Mouse (Mus musculus): ENCODE results near the gene Csrp3. TPM values are rescaled to one million over a fixed set of nuclear protein-coding genes. Genes with fewer than 3 reads are reported as not detected.

The Csrp3 gene
- polyA plus RNA-seq, 1 experiment from 2014 or later = 14.4 TPM

GRCm38 (mm10) chr7:48859362-48859761 lies 11.5 kb upstream of the Csrp3 start:
- ATAC-seq (replicated peaks; ENCODE audit: low FRiP score) = no peak
- no peaks in the 10 kb centered on the region for H3K27me3 ChIP-seq (replicated peaks; ENCODE audit: control insufficient read depth, insufficient read depth, low read length)
- no peak for DNase-seq (ENCODE audit: low spot score)

DNA sequence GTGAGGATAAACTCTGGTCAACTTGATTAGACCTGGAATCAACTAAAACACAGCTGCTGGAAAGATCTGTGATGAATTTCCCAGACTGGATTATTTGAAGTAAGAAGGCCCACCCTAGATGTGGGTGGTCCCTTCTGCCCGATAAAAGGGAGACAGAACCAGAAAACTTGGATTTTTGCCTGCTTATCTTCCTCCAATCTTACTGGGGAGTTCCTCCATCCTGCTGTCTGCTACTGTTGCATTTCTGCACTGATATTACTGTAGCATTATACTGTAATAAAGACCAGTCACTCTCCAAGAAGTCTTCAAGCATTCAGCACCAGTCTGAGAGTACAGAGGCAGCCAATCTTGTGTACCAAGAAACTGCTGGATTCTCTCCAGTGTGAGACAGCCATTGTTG lies 10.4 kb upstream of the Csrp3 start:
- DNase-seq (ENCODE audit: low spot score) (no peak), ATAC-seq (replicated peaks; ENCODE audit: low FRiP score) (no peak)
- no peak overlapping the region for H3K9ac ChIP-seq (ENCODE audit: low read depth, low read length)
- H3K9me3 ChIP-seq (ENCODE audit: control insufficient read depth, low read length) = no peaks in the 10 kb centered on the region
- 64% methylated on average over 1 of the region's 1 CpGs for WGBS
- no peak overlapping the region for H3K4me3 ChIP-seq (ENCODE audit: low read depth, low read length)
- H3K4me2 ChIP-seq = no peak overlapping the region
- H3K4me1 ChIP-seq (replicated peaks; ENCODE audit: control insufficient read depth, insufficient read depth, low read length) = peaks cover 3% of the 10 kb centered on the region; the same call in 1 of the 2 replicates
- H3K27ac ChIP-seq (ENCODE audit: low read depth, low read length) = no peak overlapping the region
- H3K36me3 ChIP-seq (ENCODE audit: control insufficient read depth, insufficient read depth, low read length) = no peaks in the 10 kb centered on the region
- no peaks in the 10 kb centered on the region for H3K27me3 ChIP-seq (replicated peaks; ENCODE audit: control insufficient read depth, insufficient read depth, low read length)

More at GRCm38 (mm10) chr7:48859362-48859761, 11.5 kb upstream of the Csrp3 start:
- Histone ChIP-seq H3K4me3 (ENCODE audit: low read depth, low read length) (no peak overlapping the region), H3K9me3 (ENCODE audit: control insufficient read depth, low read length) (no peaks in the 10 kb centered on the region), H3K9ac (ENCODE audit: low read depth, low read length) (no peak overlapping the region), H3K27ac (ENCODE audit: low read depth, low read length) (no peak overlapping the region), H3K4me1 (replicated peaks; ENCODE audit: control insufficient read depth, insufficient read depth, low read length) (peaks cover 3% of the 10 kb centered on the region; the same call in 1 of the 2 replicates), H3K36me3 (ENCODE audit: control insufficient read depth, insufficient read depth, low read length) (no peaks in the 10 kb centered on the region; the same call in 1 of the 2 replicates), H3K4me2 (no peak overlapping the region)
- WGBS = 48% methylated on average over 4 of the region's 4 CpGs

DNA sequence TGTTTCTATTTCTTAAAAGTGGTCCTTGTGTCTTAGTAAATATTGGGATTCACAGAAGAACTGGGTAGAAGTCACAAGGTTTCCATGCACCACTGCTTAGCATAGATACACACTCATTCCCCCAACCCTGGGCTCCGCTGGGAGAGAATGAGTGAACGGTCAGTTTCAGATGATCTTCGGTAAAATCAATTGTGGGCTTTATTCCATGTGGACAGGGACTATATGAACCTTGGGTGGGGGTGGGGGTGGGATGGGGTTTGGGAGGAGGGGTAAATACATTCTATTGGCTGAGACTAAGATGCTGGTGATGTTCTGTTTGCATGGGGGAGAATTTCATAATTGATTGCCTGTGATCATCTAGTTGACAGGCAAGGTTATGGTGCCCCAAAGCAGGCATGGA lies 7.6 kb upstream of the Csrp3 start:
- Histone ChIP-seq H3K9me3 (ENCODE audit: control insufficient read depth, low read length) (no peaks in the 10 kb centered on the region), H3K36me3 (ENCODE audit: control insufficient read depth, insufficient read depth, low read length) (no peaks in the 10 kb centered on the region), H3K4me2 (no peak overlapping the region), H3K4me3 (ENCODE audit: low read depth, low read length) (no peak overlapping the region), H3K27me3 (replicated peaks; ENCODE audit: control insufficient read depth, insufficient read depth, low read length) (no peaks in the 10 kb centered on the region), H3K4me1 (replicated peaks; ENCODE audit: control insufficient read depth, insufficient read depth, low read length) (peaks cover 3% of the 10 kb centered on the region; the same call in 1 of the 2 replicates), H3K9ac (ENCODE audit: low read depth, low read length) (no peak overlapping the region), H3K27ac (ENCODE audit: low read depth, low read length) (no peak overlapping the region)
- no peak for ATAC-seq (replicated peaks; ENCODE audit: low FRiP score)
- DNase-seq (ENCODE audit: low spot score) = no peak
- 88% methylated on average over 3 of the region's 3 CpGs for WGBS

GRCm38 (mm10) chr7:48853496-48853895 lies 5.7 kb upstream of the Csrp3 start:
- ATAC-seq (replicated peaks; ENCODE audit: low FRiP score) = no peak
- Histone ChIP-seq H3K4me2 (no peak overlapping the region), H3K9me3 (ENCODE audit: control insufficient read depth, low read length) (no peaks in the 10 kb centered on the region), H3K27me3 (replicated peaks; ENCODE audit: control insufficient read depth, insufficient read depth, low read length) (no peaks in the 10 kb centered on the region), H3K9ac (ENCODE audit: low read depth, low read length) (no peak overlapping the region), H3K27ac (ENCODE audit: low read depth, low read length) (no peak overlapping the region), H3K4me1 (replicated peaks; ENCODE audit: control insufficient read depth, insufficient read depth, low read length) (no peaks in the 10 kb centered on the region), H3K36me3 (ENCODE audit: control insufficient read depth, insufficient read depth, low read length) (no peaks in the 10 kb centered on the region), H3K4me3 (ENCODE audit: low read depth, low read length) (no peak overlapping the region)
- DNase-seq (ENCODE audit: low spot score) = no peak
- 81% methylated on average over 13 of the region's 13 CpGs for WGBS

- no peak overlapping the region for H3K4me2 ChIP-seq
- H3K4me1 ChIP-seq (replicated peaks; ENCODE audit: control insufficient read depth, insufficient read depth, low read length) = no peaks in the 10 kb centered on the region
- no peak for ATAC-seq (replicated peaks; ENCODE audit: low FRiP score)
- no peak overlapping the region for H3K27ac ChIP-seq (ENCODE audit: low read depth, low read length)
- 84% methylated on average over 6 of the region's 6 CpGs for WGBS
- H3K4me3 ChIP-seq (ENCODE audit: low read depth, low read length) = no peak overlapping the region
- no peaks in the 10 kb centered on the region for H3K9me3 ChIP-seq (ENCODE audit: control insufficient read depth, low read length)
- no peaks in the 10 kb centered on the region for H3K27me3 ChIP-seq (replicated peaks; ENCODE audit: control insufficient read depth, insufficient read depth, low read length)
- no peak for DNase-seq (ENCODE audit: low spot score)
- no peak overlapping the region for H3K9ac ChIP-seq (ENCODE audit: low read depth, low read length)
- H3K36me3 ChIP-seq (ENCODE audit: control insufficient read depth, insufficient read depth, low read length) = no peaks in the 10 kb centered on the region
Observed at GRCm38 (mm10) chr7:48851529-48852104, 3.8 kb upstream of the Csrp3 start.

GRCm38 (mm10) chr7:48846755-48847154 lies 1.1 kb downstream of the Csrp3 start:
- 66% methylated on average over 6 of the region's 6 CpGs for WGBS
- DNase-seq (ENCODE audit: low spot score) (no peak), ATAC-seq (replicated peaks; ENCODE audit: low FRiP score) (no peak)
- Histone ChIP-seq H3K4me3 (ENCODE audit: low read depth, low read length) (no peak overlapping the region), H3K4me2 (no peak overlapping the region), H3K27me3 (replicated peaks; ENCODE audit: control insufficient read depth, insufficient read depth, low read length) (no peaks in the 10 kb centered on the region), H3K4me1 (replicated peaks; ENCODE audit: control insufficient read depth, insufficient read depth, low read length) (no peaks in the 10 kb centered on the region), H3K36me3 (ENCODE audit: control insufficient read depth, insufficient read depth, low read length) (no peaks in the 10 kb centered on the region), H3K27ac (ENCODE audit: low read depth, low read length) (no peak overlapping the region), H3K9me3 (ENCODE audit: control insufficient read depth, low read length) (no peaks in the 10 kb centered on the region), H3K9ac (ENCODE audit: low read depth, low read length) (no peak overlapping the region)

- 79% methylated on average over 12 of the region's 12 CpGs for WGBS
- Histone ChIP-seq H3K27me3 (replicated peaks; ENCODE audit: control insufficient read depth, insufficient read depth, low read length) (no peaks in the 10 kb centered on the region), H3K36me3 (ENCODE audit: control insufficient read depth, insufficient read depth, low read length) (no peaks in the 10 kb centered on the region), H3K4me2 (no peak overlapping the region), H3K27ac (ENCODE audit: low read depth, low read length) (no peak overlapping the region), H3K4me1 (replicated peaks; ENCODE audit: control insufficient read depth, insufficient read depth, low read length) (no peaks in the 10 kb centered on the region), H3K9ac (ENCODE audit: low read depth, low read length) (no peak overlapping the region), H3K4me3 (ENCODE audit: low read depth, low read length) (no peak overlapping the region), H3K9me3 (ENCODE audit: control insufficient read depth, low read length) (no peaks in the 10 kb centered on the region)
- ATAC-seq (replicated peaks; ENCODE audit: low FRiP score) (no peak), DNase-seq (ENCODE audit: low spot score) (no peak)
Observed at GRCm38 (mm10) chr7:48845213-48845973, 2.4 kb downstream of the Csrp3 start.

DNA sequence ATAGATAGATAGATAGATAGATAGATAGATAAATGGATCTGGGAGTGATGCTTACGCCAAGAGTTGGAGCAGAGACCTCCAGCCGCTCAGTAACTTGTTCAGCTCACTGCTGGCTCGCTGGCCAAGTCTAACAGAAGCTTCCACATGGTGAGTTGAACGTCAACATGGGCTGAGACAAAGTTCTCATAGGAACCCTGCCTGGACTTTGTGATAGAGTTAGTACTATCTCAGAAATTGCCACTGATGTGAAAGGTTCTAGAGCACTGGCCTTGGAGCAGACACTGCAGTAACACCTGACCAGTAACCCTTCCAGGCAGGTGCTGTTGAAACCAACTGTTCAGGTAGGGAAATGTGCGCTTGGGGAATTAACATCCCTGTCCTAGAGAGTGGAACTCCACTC lies 4.3 kb downstream of the Csrp3 start:
- Histone ChIP-seq H3K4me2 (no peak overlapping the region), H3K27me3 (replicated peaks; ENCODE audit: control insufficient read depth, insufficient read depth, low read length) (no peaks in the 10 kb centered on the region), H3K9ac (ENCODE audit: low read depth, low read length) (no peak overlapping the region), H3K9me3 (ENCODE audit: control insufficient read depth, low read length) (no peaks in the 10 kb centered on the region), H3K4me1 (replicated peaks; ENCODE audit: control insufficient read depth, insufficient read depth, low read length) (no peaks in the 10 kb centered on the region), H3K36me3 (ENCODE audit: control insufficient read depth, insufficient read depth, low read length) (no peaks in the 10 kb centered on the region), H3K4me3 (ENCODE audit: low read depth, low read length) (no peak overlapping the region), H3K27ac (ENCODE audit: low read depth, low read length) (no peak overlapping the region)
- WGBS = 84% methylated on average over 5 of the region's 5 CpGs
- no peak for DNase-seq (ENCODE audit: low spot score)
- ATAC-seq (replicated peaks; ENCODE audit: low FRiP score) = no peak

DNA sequence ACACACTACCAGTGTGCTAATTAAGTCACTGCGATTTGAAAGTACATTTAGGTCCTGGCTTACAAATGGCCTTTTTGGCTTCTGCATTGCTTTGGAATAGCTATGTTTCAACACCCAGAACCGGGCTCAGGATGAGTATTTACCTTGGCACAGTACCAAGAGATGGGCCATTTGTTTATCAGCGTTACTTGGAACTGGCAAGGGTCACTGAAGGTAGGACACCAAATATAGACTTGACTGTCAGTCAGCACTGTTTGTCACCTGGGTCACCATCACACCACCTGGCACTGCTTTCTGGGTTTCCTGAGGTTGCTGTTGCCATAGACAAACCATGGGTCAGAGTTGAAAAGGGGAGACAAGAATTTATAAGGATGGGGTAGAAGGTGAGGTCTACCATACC lies 5.5 kb downstream of the Csrp3 start:
- no peaks in the 10 kb centered on the region for H3K4me1 ChIP-seq (replicated peaks; ENCODE audit: control insufficient read depth, insufficient read depth, low read length)
- ATAC-seq (replicated peaks; ENCODE audit: low FRiP score) = no peak
- no peaks in the 10 kb centered on the region for H3K27me3 ChIP-seq (replicated peaks; ENCODE audit: control insufficient read depth, insufficient read depth, low read length)
- H3K9me3 ChIP-seq (ENCODE audit: control insufficient read depth, low read length) = no peaks in the 10 kb centered on the region
- no peak overlapping the region for H3K9ac ChIP-seq (ENCODE audit: low read depth, low read length)
- H3K27ac ChIP-seq (ENCODE audit: low read depth, low read length) = no peak overlapping the region
- no peak overlapping the region for H3K4me3 ChIP-seq (ENCODE audit: low read depth, low read length)
- 70% methylated on average over 3 of the region's 3 CpGs for WGBS
- H3K4me2 ChIP-seq = no peak overlapping the region
- no peaks in the 10 kb centered on the region for H3K36me3 ChIP-seq (ENCODE audit: control insufficient read depth, insufficient read depth, low read length)
- no peak for DNase-seq (ENCODE audit: low spot score)
